Mouse (Mus musculus) lung, postnatal 25 days (tissue): Measurements from ENCODE around the gene Ppp2r3a.

Source experiments
- DNase-seq: peaks from one replicate; pipeline ENCODE4 v3.0.0; 2022; ENCODE audit warnings: low spot score

Ppp2r3a gene

GRCm38 (mm10) chr9:101251644-101252337 is at the start of gene Ppp2r3a:
TSS of gene Ppp2r3a (minus strand) at chr9:101251795.
- peak; percentile 95 for DNase-seq

- no peak for DNase-seq
Measured at GRCm38 (mm10) chr9:101300441-101300935, 48.9 kb upstream of the Ppp2r3a start.

GRCm38 (mm10) chr9:101291676-101292660 is 40.4 kb upstream of the Ppp2r3a start:
- DNase-seq: no peak

- DNase-seq: no peak
Measured at GRCm38 (mm10) chr9:101290876-101291275, 39.3 kb upstream of the Ppp2r3a start.

GRCm38 (mm10) chr9:101289750-101290149 is 38.2 kb upstream of the Ppp2r3a start:
- no peak for DNase-seq

GRCm38 (mm10) chr9:101288901-101289647 is 37.5 kb upstream of the Ppp2r3a start:
- no peak for DNase-seq

GRCm38 (mm10) chr9:101286766-101287165 is 35.2 kb upstream of the Ppp2r3a start:
- no peak for DNase-seq

- DNase-seq: no peak
Measured at GRCm38 (mm10) chr9:101284049-101284448, 32.5 kb upstream of the Ppp2r3a start.

- DNase-seq: no peak
Measured at GRCm38 (mm10) chr9:101282651-101283050, 31.1 kb upstream of the Ppp2r3a start.

- DNase-seq: no peak
Measured at GRCm38 (mm10) chr9:101281906-101282305, 30.3 kb upstream of the Ppp2r3a start.

- DNase-seq: no peak
Measured at GRCm38 (mm10) chr9:101281326-101281725, 29.7 kb upstream of the Ppp2r3a start.

- no peak for DNase-seq
Measured at GRCm38 (mm10) chr9:101280867-101281266, 29.3 kb upstream of the Ppp2r3a start.

- DNase-seq: no peak
Measured at GRCm38 (mm10) chr9:101280211-101280610, 28.6 kb upstream of the Ppp2r3a start.

- DNase-seq: no peak
Measured at GRCm38 (mm10) chr9:101272715-101273114, 21.1 kb upstream of the Ppp2r3a start.

- no peak for DNase-seq
Measured at GRCm38 (mm10) chr9:101270020-101270419, 18.4 kb upstream of the Ppp2r3a start.

GRCm38 (mm10) chr9:101266043-101266442 is 14.4 kb upstream of the Ppp2r3a start:
- no peak for DNase-seq

- DNase-seq: no peak
Measured at GRCm38 (mm10) chr9:101265546-101265945, 14.0 kb upstream of the Ppp2r3a start.

GRCm38 (mm10) chr9:101262815-101263214 is 11.2 kb upstream of the Ppp2r3a start:
- DNase-seq: no peak

GRCm38 (mm10) chr9:101261989-101262571 is 10.5 kb upstream of the Ppp2r3a start:
- peak; percentile 81 for DNase-seq

- DNase-seq: no peak
Measured at GRCm38 (mm10) chr9:101261443-101261842, 9.8 kb upstream of the Ppp2r3a start.

GRCm38 (mm10) chr9:101253136-101253535 is 1.5 kb upstream of the Ppp2r3a start:
- no peak for DNase-seq

GRCm38 (mm10) chr9:101252541-101252940 is 946 bp upstream of the Ppp2r3a start:
- DNase-seq: no peak
